Mouse (Mus musculus) liver (tissue): ENCODE measurements around the gene Eepd1.

ENCODE experiments used
- DNase-seq: peaks from one replicate; pipeline ENCODE4 v3.0.0-alpha.2; 2020; ENCODE audit warnings: mixed read lengths

Eepd1 gene

DNA sequence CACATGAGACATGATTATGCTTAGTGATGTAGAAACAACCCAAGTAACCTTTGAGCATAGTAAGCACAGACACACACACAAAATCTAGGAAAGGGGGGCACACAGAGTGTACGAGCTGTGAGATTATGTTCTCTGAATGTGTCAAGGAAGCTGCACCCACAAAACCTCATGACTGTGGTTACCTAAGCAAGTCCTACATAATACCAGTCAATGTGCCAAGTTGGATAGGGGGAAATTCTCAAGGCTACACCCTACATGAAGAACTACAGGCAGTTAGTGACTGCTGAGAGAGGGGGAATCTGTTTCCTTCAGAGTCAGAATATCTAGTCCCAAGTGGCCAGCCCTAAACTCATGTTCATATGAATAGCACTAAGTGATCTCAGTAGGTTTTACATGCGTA lies 58.1 kb downstream of the Eepd1 start:
- DNase-seq: no peak

GRCm38 (mm10) chr9:25541355-25541754 lies 60.0 kb downstream of the Eepd1 start:
- no peak for DNase-seq

- no peak for DNase-seq
Measured at GRCm38 (mm10) chr9:25545212-25545611, 63.9 kb downstream of the Eepd1 start.

- DNase-seq: no peak
Measured at GRCm38 (mm10) chr9:25549130-25550060, 68.0 kb downstream of the Eepd1 start.

DNA sequence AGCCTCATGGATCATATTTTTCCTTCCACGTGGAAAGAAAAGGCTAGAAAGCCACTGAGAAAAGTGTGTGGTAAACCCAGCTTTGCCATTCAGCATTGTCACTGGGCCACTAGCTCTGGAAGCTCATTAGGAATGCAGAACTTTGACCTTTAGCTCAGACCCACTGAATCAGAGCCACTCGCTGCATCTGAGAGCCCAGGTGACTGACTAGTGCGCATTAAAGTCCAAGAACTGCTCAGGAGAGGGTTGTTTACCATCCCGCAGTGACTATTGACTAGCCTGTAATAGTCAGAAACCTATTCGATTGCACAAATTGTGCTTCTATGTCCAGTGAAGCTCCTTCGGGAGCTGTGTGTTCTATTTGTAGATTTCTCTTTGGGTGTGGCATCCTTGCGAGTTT lies 68.8 kb downstream of the Eepd1 start:
- DNase-seq: peak; percentile 7

- DNase-seq: no peak
Measured at GRCm38 (mm10) chr9:25552532-25552931, 71.2 kb downstream of the Eepd1 start.

DNA sequence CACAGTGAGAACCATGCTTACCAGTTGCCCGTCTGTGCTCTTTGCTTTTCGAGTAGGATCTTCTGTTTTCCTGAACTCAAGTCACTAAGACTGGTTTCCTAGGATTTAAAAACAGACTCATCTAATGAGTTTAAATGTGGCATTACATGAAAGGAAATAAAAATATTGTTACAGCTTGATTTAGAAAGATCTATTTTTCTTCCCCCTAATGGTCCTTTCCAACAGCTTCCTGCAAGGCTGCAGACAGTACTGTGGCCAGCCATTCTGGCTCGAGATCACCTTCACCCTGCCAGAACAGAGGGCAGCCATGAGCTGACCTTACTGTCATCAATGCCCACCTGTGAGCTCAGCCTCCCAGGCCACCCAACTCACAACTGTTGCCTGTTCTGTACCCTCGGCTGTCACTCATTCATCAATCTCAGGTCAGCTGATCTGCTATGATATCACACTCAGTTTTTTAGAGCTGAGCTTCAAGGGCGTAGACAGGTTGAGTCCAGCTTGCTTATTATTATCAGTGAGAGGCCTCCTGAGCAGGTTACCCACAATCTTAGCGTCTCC lies 73.0 kb downstream of the Eepd1 start:
- no peak for DNase-seq

DNA sequence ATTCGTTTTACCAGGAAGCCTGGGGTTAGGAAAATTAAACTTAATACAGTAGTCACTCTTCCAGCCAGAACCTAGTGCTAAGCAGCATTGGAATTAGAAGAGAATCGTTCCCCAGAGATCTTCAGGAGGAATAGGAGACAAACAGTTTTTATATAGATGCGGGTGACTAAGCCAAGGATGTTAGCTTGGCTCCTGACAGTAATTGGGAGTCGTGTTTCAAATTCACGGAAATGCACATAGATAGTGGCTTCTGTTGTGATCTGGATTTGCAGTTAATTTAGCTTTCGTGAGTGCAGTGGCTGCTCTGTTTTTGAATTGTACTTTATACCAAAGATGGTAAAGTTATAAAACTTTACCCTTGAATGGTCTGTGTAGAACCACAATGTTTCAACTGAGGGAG lies 73.9 kb downstream of the Eepd1 start:
- no peak for DNase-seq

DNA sequence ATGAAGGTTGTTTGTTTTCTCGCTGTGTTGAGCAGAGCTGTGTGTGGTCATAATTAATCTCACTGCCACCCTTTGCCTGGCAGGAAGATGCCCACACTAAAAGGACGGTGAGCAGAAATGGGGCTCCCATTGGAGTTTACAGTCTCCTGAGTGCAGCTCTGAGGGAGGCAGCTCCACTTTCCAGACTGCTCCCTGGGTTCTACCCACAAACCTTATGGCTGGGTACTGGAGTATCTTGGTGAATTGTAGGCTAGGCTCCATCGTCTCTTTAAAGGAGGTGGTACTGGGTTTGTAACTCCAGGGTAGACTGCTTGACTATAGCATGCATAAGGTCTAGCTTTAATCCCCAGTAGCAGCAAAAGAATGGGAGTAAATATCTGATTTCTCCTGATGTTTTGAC lies 74.7 kb downstream of the Eepd1 start:
- no peak for DNase-seq

DNA sequence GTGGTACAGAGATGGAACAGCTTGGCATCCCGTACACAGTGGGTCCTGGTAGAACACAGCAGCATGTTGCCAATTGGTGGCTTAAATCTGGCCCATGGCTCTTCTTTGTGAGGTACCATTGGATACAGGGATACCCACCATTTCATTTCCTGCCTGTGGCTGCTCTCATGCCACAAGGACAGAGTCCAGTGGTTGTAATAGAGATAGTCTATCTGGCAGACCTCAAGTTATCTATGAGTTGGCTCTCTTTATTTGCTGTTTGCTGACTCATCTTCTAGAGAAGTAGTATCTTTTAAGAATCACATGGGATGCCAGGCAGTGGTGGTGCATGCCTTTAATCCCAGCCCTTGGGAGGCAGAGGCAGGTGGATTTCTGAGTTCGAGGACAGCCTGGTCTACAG lies 76.0 kb downstream of the Eepd1 start:
- DNase-seq: no peak

DNA sequence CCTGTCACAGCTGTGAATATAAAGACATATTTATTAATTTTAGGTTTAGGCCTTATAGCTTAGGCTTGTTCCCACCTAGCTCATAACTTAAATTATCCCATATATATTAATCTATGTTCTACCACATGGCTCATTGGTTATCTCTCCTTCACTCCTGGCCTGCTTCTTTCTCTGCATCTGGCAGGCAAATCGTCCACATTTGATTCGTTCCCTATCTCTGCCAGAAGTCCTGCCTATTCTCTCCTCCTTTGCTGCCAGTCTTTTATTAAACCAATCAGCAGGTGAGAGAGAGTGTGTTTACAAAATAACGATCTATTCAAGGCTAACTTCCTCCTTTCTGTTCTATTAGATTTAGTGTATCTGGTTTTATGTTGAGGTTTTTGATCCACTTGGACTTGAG lies 77.5 kb downstream of the Eepd1 start:
- DNase-seq: no peak

DNA sequence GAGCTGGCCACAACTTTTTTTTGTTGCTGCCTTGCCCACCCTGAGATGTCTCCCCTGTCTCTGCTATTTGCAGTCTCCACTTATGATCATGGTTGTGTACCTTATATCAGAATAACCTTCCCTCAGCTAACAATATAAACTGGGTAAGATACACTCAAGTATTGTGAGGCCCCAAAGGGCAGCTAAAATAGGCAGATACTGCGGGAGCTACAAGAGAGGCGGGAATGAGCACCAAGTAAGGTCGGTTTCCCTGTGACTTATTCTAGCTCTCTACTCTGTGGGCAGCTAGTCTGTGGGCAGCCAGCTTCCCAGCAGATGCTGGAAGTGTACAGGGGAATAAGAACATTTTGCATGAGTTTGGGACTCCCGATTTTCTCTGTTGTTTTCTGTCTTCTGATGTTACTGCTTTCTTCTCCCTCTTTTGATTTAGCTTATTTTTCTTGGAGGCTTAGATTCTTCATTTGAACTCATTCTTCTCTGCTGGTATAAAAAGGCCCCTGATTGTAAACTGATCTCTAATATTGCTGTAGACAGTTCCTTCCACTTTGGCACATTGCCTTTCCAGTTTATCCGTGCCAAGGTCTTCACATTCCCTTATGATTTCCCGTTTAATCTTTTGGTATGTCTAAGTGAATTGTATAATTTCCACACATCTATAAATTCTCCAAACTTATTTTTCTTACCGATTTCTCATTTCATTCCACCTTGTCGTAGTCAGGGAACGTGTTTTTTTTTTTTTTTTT lies 78.8 kb downstream of the Eepd1 start:
- no peak for DNase-seq

GRCm38 (mm10) chr9:25561143-25561542 lies 79.8 kb downstream of the Eepd1 start:
- DNase-seq: no peak

- no peak for DNase-seq
Measured at GRCm38 (mm10) chr9:25563806-25564205, 82.5 kb downstream of the Eepd1 start.

DNA sequence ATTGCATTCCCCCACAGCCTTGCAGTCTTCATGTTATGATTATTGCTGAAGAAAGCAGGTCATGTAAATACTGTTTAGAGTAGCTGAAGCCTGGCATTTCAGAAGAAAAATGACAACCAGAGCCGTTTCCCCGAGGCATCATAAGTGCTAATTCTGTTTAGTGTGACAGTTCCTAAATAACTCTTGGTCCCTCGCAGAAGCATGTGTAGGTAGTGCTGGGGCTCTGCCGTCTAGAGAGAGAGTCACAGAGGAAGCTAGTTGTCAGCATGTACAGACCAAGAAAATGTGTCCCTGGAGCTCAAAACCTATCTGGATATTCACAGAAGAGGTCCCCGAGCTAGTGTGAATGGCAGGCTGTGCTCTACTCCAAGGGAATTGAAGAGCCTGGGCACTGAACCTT lies 85.7 kb downstream of the Eepd1 start:
- no peak for DNase-seq

- DNase-seq: no peak
Measured at GRCm38 (mm10) chr9:25568783-25569182, 87.4 kb downstream of the Eepd1 start.

GRCm38 (mm10) chr9:25570011-25570410 lies 88.7 kb downstream of the Eepd1 start:
- no peak for DNase-seq

GRCm38 (mm10) chr9:25570436-25570835 lies 89.1 kb downstream of the Eepd1 start:
- no peak for DNase-seq

- no peak for DNase-seq
Measured at GRCm38 (mm10) chr9:25571381-25571780, 90.0 kb downstream of the Eepd1 start.

DNA sequence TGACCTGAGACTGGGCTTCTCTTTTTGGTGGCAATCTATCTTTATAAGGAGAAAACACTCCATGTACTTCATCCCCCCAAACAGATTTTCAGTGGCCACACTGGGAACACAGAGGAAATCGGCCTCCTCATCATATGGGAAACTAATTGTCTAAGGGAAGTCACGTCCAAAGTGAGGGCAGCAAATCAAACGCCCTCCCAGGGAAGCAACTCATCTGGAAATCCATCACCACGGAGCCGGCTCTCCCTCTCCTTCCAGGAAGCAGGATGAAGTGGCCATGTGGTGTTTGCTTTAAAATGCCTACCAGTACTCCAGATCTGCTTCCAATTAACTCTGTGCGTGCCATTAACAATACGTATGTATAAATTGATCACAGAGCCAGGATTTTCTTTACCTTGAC lies 92.4 kb downstream of the Eepd1 start:
- DNase-seq: no peak

- DNase-seq: no peak
Measured at GRCm38 (mm10) chr9:25574186-25574585, 92.8 kb downstream of the Eepd1 start.

- DNase-seq: no peak
Measured at GRCm38 (mm10) chr9:25578674-25579596, 97.6 kb downstream of the Eepd1 start.

- no peak for DNase-seq
Measured at GRCm38 (mm10) chr9:25583621-25584020, 102.3 kb downstream of the Eepd1 start.
